Mouse (Mus musculus): ENCODE data around the gene Gpcpd1. TPM values are rescaled to one million over a fixed set of nuclear protein-coding genes. Genes with fewer than 3 reads are reported as not detected.
A peak's percentile ranks its signal among the peaks of the same experiment; 100 is the strongest.
"Not testable (repeated sequence)": the region's sequence is repeated elsewhere in the genome, so short reads cannot be mapped to it uniquely, and the experiment has no call there.

The Gpcpd1 gene
- polyA plus RNA-seq, 1 experiment from 2014 or later: 52.2 TPM

DNA sequence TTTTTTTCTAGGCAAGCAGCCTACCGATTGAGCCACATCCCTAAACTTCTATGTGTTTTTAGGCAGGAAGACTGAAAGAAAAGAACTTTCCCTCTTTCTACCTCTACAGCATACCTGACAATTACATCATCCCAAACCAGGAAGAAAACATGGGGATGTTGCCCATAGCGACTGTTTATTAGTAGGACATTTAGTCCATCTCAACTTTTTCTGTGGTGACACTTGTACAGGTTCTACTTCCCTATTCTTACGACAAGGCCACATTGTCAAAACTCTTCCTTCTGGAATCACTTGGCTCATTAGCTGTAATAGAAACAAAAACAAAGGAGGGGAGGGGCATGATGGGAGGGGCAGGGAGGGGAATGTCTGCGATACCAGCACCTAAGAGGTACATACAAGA lies 12.6 kb upstream of the Gpcpd1 start:
- H3K4me1 ChIP-seq (ENCODE audit: insufficient read depth, low read depth, low read length): no peaks in the 10 kb centered on the region
- 67% methylated on average over 4 of the region's 4 CpGs for WGBS
- DNase-seq (ENCODE audit: low spot score) (peak; percentile 39), ATAC-seq (no peak)
- no peak overlapping the region for H3K27ac ChIP-seq (ENCODE audit: low read length)
- no peaks in the 10 kb centered on the region for H3K27me3 ChIP-seq (replicated peaks; ENCODE audit: insufficient read depth, low read length)
- H3K9ac ChIP-seq (replicated peaks; ENCODE audit: low read depth): no peak overlapping the region
- H3K9me3 ChIP-seq (ENCODE audit: low read length): no peaks in the 10 kb centered on the region
- peak; percentile 36 for TF ChIP-seq EP300 (IDR thresholded peaks at IDR 0.05)
- TF ChIP-seq CTCF (IDR thresholded peaks at IDR 0.05): no peak
- H3K4me3 ChIP-seq (ENCODE audit: low read depth, low read length): no peak overlapping the region
- no peak overlapping the region for H3K4me2 ChIP-seq (replicated peaks; ENCODE audit: low read depth, low read length)
- H3K36me3 ChIP-seq (ENCODE audit: insufficient read depth, low read length): no peaks in the 10 kb centered on the region

DNA sequence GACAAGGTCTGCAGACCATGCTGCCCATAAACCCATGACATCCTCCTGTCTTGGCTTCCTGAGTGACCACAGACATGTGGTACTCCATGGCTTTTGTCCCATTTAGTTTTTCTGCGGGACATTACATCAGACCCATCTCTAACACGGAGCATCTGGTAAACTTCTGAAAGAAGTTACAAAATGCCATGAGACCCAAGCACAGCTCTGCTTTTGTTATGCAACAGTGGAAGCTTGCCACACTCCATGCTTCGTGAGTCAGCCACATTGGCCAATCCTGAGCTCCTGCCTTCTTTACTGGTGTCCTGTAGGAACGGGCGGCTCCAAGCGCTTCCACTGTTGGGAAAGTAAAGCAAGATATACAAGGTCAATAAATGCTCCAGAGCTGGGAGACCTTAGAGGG lies 11.6 kb upstream of the Gpcpd1 start:
- Histone ChIP-seq H3K4me2 (replicated peaks; ENCODE audit: low read depth, low read length) (no peak overlapping the region), H3K4me1 (ENCODE audit: insufficient read depth, low read depth, low read length) (no peaks in the 10 kb centered on the region), H3K4me3 (ENCODE audit: low read depth, low read length) (no peak overlapping the region), H3K27ac (ENCODE audit: low read length) (no peak overlapping the region), H3K9ac (replicated peaks; ENCODE audit: low read depth) (no peak overlapping the region), H3K9me3 (ENCODE audit: low read length) (no peaks in the 10 kb centered on the region), H3K36me3 (ENCODE audit: insufficient read depth, low read length) (no peaks in the 10 kb centered on the region), H3K27me3 (replicated peaks; ENCODE audit: insufficient read depth, low read length) (no peaks in the 10 kb centered on the region)
- TF ChIP-seq EP300 (IDR thresholded peaks at IDR 0.05): peak; percentile 85
- TF ChIP-seq CTCF (IDR thresholded peaks at IDR 0.05): no peak
- DNase-seq (ENCODE audit: low spot score) (peak; percentile 92), ATAC-seq (peak; percentile 91)
- 62% methylated on average over 6 of the region's 6 CpGs for WGBS

DNA sequence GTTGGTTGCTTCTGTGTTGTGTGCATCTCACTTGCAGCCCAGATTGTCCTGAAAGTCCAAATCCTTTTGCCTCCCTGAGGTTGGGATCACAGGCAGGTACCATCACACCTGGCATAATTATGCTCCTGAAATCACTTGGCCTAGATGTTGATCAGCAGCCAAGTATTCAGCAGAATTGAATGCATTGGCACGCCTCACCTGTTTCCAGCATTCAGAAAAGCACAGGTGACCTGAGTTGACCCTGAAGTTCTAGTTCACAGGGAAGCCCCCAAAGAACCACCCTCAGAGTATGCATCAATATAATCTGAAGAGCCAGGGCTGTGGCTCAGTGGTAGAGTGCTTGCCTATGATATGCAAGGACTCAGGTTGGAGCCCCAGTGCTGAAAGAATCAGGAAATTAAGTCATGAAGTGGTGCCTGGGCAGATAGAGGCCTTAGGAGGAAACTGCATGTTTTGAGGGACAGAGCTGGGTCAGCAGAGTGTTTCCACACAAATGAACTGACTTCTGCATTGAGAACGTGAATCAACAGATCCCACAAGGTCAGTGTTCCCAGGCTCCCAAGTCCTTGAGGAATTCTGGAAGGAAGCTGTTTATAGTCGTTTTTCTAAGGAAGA lies 10.4 kb upstream of the Gpcpd1 start:
- H3K27ac ChIP-seq (ENCODE audit: low read length): peak overlapping the region; percentile 40; the same call in 1 of the 2 replicates
- DNase-seq (ENCODE audit: low spot score): no peak

DNA sequence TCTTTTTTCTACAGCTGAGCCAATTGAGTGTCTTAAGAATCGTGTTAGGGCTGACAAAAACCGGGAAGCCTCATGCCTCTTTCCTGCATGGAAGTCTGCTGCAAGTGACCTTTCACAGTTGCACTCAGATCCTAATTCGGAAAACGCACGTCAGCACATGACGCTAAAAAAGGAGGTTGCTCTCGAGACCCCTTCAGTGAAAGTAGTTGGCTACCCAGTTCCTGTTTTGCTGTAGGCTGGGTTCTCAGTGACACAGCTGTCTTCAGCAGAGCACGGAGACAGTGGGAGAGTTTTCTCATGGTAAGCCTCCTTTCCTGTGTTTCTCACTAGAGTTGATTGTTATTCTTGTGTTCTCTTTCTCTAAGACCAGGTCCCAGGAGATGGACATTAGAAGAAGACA lies 9.7 kb upstream of the Gpcpd1 start:
- H3K9me3 ChIP-seq (ENCODE audit: low read length): no peaks in the 10 kb centered on the region
- no peaks in the 10 kb centered on the region for H3K4me1 ChIP-seq (ENCODE audit: insufficient read depth, low read depth, low read length)
- DNase-seq (ENCODE audit: low spot score) (peak; percentile 50), ATAC-seq (no peak)
- no peak overlapping the region for H3K9ac ChIP-seq (replicated peaks; ENCODE audit: low read depth)
- peak overlapping the region; percentile 40; the same call in 1 of the 2 replicates for H3K27ac ChIP-seq (ENCODE audit: low read length)
- no peak overlapping the region for H3K4me2 ChIP-seq (replicated peaks; ENCODE audit: low read depth, low read length)
- TF ChIP-seq EP300 (IDR thresholded peaks at IDR 0.05) (no peak), CTCF (IDR thresholded peaks at IDR 0.05) (no peak)
- H3K36me3 ChIP-seq (ENCODE audit: insufficient read depth, low read length): no peaks in the 10 kb centered on the region
- no peaks in the 10 kb centered on the region for H3K27me3 ChIP-seq (replicated peaks; ENCODE audit: insufficient read depth, low read length)
- no peak overlapping the region for H3K4me3 ChIP-seq (ENCODE audit: low read depth, low read length)
- 55% methylated on average over 8 of the region's 8 CpGs for WGBS

More for the DNA sequence above, 10.4 kb upstream of the Gpcpd1 start:
- H3K4me1 ChIP-seq (ENCODE audit: insufficient read depth, low read depth, low read length): no peaks in the 10 kb centered on the region
- H3K4me3 ChIP-seq (ENCODE audit: low read depth, low read length): no peak overlapping the region
- WGBS: 58% methylated on average over 3 of the region's 3 CpGs
- H3K9ac ChIP-seq (replicated peaks; ENCODE audit: low read depth): no peak overlapping the region
- no peak overlapping the region for H3K4me2 ChIP-seq (replicated peaks; ENCODE audit: low read depth, low read length)
- TF ChIP-seq EP300 (IDR thresholded peaks at IDR 0.05) (no peak), CTCF (IDR thresholded peaks at IDR 0.05) (no peak)
- no peaks in the 10 kb centered on the region for H3K9me3 ChIP-seq (ENCODE audit: low read length)
- no peaks in the 10 kb centered on the region for H3K36me3 ChIP-seq (ENCODE audit: insufficient read depth, low read length)
- no peak for ATAC-seq
- no peaks in the 10 kb centered on the region for H3K27me3 ChIP-seq (replicated peaks; ENCODE audit: insufficient read depth, low read length)

DNA sequence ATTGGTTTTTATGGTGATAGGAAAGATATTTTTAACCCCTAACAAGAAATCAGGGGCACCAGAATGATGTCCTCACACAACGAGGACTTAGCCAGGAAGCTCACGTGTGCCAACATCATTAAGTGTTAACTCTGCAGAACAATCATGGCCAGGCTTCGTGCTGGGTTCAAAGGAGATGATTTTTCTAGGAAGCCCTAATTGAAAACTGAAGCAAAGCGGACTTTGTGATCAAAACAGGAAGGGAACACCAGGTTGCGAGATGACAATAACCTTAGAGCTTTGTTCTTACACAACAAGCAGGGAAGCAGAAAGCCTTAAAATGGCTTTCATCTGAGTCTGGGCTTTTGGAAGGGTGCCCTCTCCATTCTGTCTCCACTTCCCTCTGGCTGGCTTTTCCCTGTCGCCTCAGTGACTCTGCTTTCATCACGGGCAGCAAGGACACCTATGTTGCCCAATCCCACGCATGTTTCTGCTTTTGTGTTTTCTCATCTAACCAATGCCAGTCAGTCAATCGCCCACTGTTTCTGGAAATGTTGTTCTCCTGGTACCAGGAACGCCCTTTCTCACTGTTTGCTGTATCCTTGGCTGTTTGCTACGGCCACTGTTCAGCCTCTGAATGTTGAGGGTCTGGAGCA lies 8.2 kb upstream of the Gpcpd1 start:
- TF ChIP-seq CTCF (IDR thresholded peaks at IDR 0.05) (no peak), EP300 (IDR thresholded peaks at IDR 0.05) (peak; percentile 41)
- Histone ChIP-seq H3K36me3 (ENCODE audit: insufficient read depth, low read length) (no peaks in the 10 kb centered on the region), H3K4me2 (replicated peaks; ENCODE audit: low read depth, low read length) (no peak overlapping the region), H3K9ac (replicated peaks; ENCODE audit: low read depth) (no peak overlapping the region), H3K27ac (ENCODE audit: low read length) (no peak overlapping the region), H3K4me3 (ENCODE audit: low read depth, low read length) (no peak overlapping the region), H3K27me3 (replicated peaks; ENCODE audit: insufficient read depth, low read length) (no peaks in the 10 kb centered on the region), H3K9me3 (ENCODE audit: low read length) (no peaks in the 10 kb centered on the region), H3K4me1 (ENCODE audit: insufficient read depth, low read depth, low read length) (no peaks in the 10 kb centered on the region)
- WGBS: 64% methylated on average over 11 of the region's 11 CpGs
- peak; percentile 61 for DNase-seq (ENCODE audit: low spot score)
- no peak for ATAC-seq

DNA sequence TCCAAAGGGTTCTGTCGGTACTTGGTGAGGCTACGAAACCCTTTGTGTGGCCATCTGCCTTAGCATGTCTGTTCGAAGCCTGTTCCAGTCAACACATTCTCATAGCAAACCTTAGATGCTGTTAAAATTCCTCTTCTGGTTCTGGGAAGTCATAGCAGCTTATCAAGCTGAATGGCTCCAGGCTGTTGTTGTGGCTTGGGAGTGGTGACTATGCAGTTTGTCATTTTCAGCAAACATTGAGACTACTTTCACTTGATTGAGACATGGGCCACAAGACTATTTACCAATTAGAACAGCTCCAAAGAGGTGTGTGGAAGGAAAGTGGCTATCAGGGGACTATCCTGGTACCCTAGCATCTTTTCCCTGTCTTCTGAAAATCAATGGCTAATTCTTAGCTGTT lies 4.6 kb upstream of the Gpcpd1 start:
- 89% methylated on average over 3 of the region's 3 CpGs for WGBS
- Histone ChIP-seq H3K9me3 (ENCODE audit: low read length) (no peaks in the 10 kb centered on the region), H3K36me3 (ENCODE audit: insufficient read depth, low read length) (no peaks in the 10 kb centered on the region), H3K27me3 (replicated peaks; ENCODE audit: insufficient read depth, low read length) (no peaks in the 10 kb centered on the region), H3K4me3 (ENCODE audit: low read depth, low read length) (no peak overlapping the region), H3K4me1 (ENCODE audit: insufficient read depth, low read depth, low read length) (no peaks in the 10 kb centered on the region), H3K9ac (replicated peaks; ENCODE audit: low read depth) (no peak overlapping the region), H3K27ac (ENCODE audit: low read length) (no peak overlapping the region), H3K4me2 (replicated peaks; ENCODE audit: low read depth, low read length) (no peak overlapping the region)
- no peak for TF ChIP-seq EP300 (IDR thresholded peaks at IDR 0.05)
- TF ChIP-seq CTCF (IDR thresholded peaks at IDR 0.05): no peak
- no peak for ATAC-seq
- no peak for DNase-seq (ENCODE audit: low spot score)

DNA sequence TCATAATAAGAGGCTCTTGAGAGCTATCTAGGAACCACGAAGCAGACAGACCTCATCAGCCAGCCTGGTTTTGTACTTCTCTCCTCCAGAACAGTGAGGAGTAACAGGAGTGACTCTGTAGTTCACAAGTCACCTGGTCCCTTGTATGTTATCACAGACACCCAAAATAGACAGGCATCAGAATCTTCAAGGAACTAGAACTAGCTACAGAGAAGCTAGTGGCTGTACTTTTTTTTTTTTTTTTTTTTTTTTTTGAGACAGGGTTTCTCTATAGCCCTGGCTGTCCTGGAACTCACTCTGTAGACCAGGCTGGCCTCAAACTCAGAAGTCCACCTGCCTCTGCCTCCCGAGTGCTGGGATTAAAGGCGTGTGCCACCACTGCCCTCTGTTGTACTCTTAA lies 4.0 kb upstream of the Gpcpd1 start:
- 65% methylated on average over 3 of the region's 3 CpGs for WGBS
- not testable (repeated sequence) for ATAC-seq; DNase-seq (ENCODE audit: low spot score)

More for the DNA sequence above, 4.0 kb upstream of the Gpcpd1 start:
- H3K27me3 ChIP-seq (replicated peaks; ENCODE audit: insufficient read depth, low read length); H3K4me3 ChIP-seq (ENCODE audit: low read depth, low read length); H3K27ac ChIP-seq (ENCODE audit: low read length); H3K9ac ChIP-seq (replicated peaks; ENCODE audit: low read depth); H3K9me3 ChIP-seq (ENCODE audit: low read length); H3K4me1 ChIP-seq (ENCODE audit: insufficient read depth, low read depth, low read length); H3K4me2 ChIP-seq (replicated peaks; ENCODE audit: low read depth, low read length); H3K36me3 ChIP-seq (ENCODE audit: insufficient read depth, low read length): not testable (repeated sequence)

Measured in lung, postnatal 0 days (tissue).